Mouse (Mus musculus) ES-E14 (cell line): ENCODE data around the gene Flrt1. TPM values are rescaled to one million over a fixed set of nuclear protein-coding genes. Genes with fewer than 3 reads are reported as not detected.

Experiments
- DNase-seq: peaks from one replicate; pipeline ENCODE4 v3.0.0-alpha.2; 2013; ENCODE audit warnings: low read depth, low spot score
- H3K27ac ChIP-seq: 2 replicates; pipeline ENCODE4 v1.5.1; 2012; ENCODE audit warnings: low read depth, mild to moderate bottlenecking, low read length, moderate library complexity, mixed read lengths; ENCODE audit not compliant: poor library complexity, insufficient read depth, severe bottlenecking
- H3K36me3 ChIP-seq: 2 replicates; pipeline ENCODE4 v1.6.1; 2012; ENCODE audit warnings: mild to moderate bottlenecking, low read length, moderate library complexity, mixed read lengths; ENCODE audit not compliant: control insufficient read depth, poor library complexity, insufficient read depth, severe bottlenecking
- H3K4me1 ChIP-seq, 2 experiments: fragments of 150-350 bp in 1 of 2; sonication (generic) in 1 of 2; 2 replicates each; pipeline ENCODE4 v1.6.1; 2012; ENCODE audit warnings: low read length in 2 of 2, mild to moderate bottlenecking in 1 of 2, mixed read lengths in 1 of 2; ENCODE audit not compliant: control insufficient read depth in 2 of 2, insufficient read depth in 2 of 2, poor library complexity in 1 of 2
- H3K4me3 ChIP-seq, 2 experiments: fragments of 150-350 bp in 1 of 2; sonication (generic) in 1 of 2; 2 replicates each; pipeline ENCODE4 v1.5.1; 2012; ENCODE audit warnings: low read length in 2 of 2, low read depth in 1 of 2, mild to moderate bottlenecking in 1 of 2, mixed read lengths in 1 of 2; ENCODE audit not compliant: insufficient read depth in 1 of 2, poor library complexity in 1 of 2, severe bottlenecking in 1 of 2
- H3K9ac ChIP-seq: 2 replicates; pipeline ENCODE4 v1.6.1; 2012; ENCODE audit warnings: low read depth, mild to moderate bottlenecking, low read length, mixed read lengths; ENCODE audit not compliant: poor library complexity, insufficient read depth, severe bottlenecking
- H3K9me3 ChIP-seq: fragments of 150-350 bp; sonication (generic); 2 replicates; pipeline ENCODE4 v1.6.1; 2012; ENCODE audit warnings: low read depth, mild to moderate bottlenecking, low read length; ENCODE audit not compliant: control insufficient read depth, insufficient read depth
- CHD2 ChIP-seq: IDR thresholded peaks from 2 replicates; pipeline ENCODE4 v1.6.1; 2014; ENCODE audit warnings: mild to moderate bottlenecking, low read depth, low read length, inconsistent platforms
- HCFC1 ChIP-seq: IDR thresholded peaks from 2 replicates; pipeline ENCODE4 v1.6.1; 2012; ENCODE audit warnings: low read length, inconsistent platforms, borderline replicate concordance; ENCODE audit not compliant: insufficient read depth
- MAFK ChIP-seq: IDR thresholded peaks from 2 replicates; pipeline ENCODE4 v1.6.1; 2014; ENCODE audit warnings: mild to moderate bottlenecking, low read depth, low read length, inconsistent platforms; ENCODE audit not compliant: insufficient read depth
- ZC3H11A ChIP-seq: IDR thresholded peaks from 2 replicates; pipeline ENCODE4 v1.6.1; 2012; ENCODE audit warnings: low read depth, mild to moderate bottlenecking, inconsistent platforms, low read length, borderline replicate concordance
- ZNF384 ChIP-seq: IDR thresholded peaks from 2 replicates; pipeline ENCODE4 v1.6.1; 2012; ENCODE audit warnings: low read depth, low read length, inconsistent platforms
- in situ Hi-C, 2 experiments: fragments of 600-800 bp; cut with MboI; formaldehyde crosslinking; loops; one replicate each; pipeline ENCODE4 v1.15.1; 2025; ENCODE audit warnings: low sequenced_read_pairs in 2 of 2, inconsistent platforms in 1 of 2; ENCODE audit not compliant: unreplicated experiment in 2 of 2
- total RNA-seq: library from RNA; depleted of rRNA; stranded (reverse); fragments of 300-350 nt; gene quantifications from 2 replicates; pipeline ENCODE4 v1.2.3, GENCODE M21; 2012

Flrt1 gene
- total RNA-seq, 1 experiment: 0.36 TPM

DNA sequence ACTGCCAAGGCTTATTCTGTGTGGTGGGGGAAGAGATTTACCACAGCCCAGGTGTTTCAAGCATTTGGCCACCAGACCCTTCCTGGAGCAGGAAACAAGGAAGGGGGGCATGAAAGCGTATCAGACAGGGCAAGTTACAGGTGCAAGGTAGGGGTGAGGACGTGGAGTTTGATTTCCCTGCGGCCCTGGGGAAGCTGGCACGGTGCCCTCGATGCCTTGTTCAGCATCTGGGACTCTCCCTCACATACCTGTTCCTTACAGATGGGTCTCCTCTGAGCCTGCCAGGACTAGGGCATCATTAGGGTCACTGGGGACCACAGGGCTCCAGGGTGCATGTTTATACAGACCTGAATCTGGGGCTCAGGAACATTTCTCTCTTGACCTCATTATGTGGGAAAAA is 12.8 kb downstream of the Flrt1 start:
- in situ Hi-C loops: no loop called here
- H3K9ac ChIP-seq: no peak overlapping the region
- no peaks in the 10 kb centered on the region for H3K9me3 ChIP-seq
- H3K27ac ChIP-seq: no peak overlapping the region
- H3K4me1 ChIP-seq: peaks cover 7 to 26% of the 10 kb centered on the region in 2 experiments; a peak in 3 of 4 replicates
- no peak for TF ChIP-seq HCFC1
- no peak for TF ChIP-seq ZC3H11A
- no peak for TF ChIP-seq MAFK
- TF ChIP-seq CHD2: no peak
- no peak for TF ChIP-seq ZNF384
- no peaks in the 10 kb centered on the region for H3K36me3 ChIP-seq
- no peak for DNase-seq
- H3K4me3 ChIP-seq: no peak overlapping the region

DNA sequence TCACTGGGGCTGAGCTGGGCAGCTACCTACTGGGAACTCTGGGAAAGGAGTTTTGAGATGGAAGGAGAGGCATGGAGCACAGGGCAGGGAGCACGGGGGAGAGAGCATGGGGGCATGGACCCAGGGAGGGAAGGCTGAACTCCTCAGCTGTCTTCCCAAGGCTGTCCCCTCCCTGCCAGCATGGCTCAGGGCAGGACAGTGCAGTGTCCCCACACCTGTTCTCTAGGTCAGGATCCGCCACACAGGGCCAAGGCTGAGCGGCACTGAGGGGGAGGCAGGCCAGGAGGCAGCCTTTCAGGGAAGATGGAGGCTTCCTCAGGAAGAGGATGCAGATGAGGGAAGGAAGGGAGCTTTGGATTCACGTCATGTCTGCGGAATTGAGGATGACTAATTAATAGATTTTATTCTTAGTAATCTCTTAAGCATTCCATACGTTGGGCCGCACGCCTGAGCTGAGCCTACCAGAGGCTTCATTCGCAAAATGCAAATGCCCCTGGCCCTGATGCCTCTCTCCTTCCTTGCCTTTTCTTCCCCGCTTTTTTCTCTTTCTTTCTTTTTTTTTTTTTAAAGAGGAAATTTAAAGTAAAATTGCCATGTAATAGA is 14.0 kb downstream of the Flrt1 start:
- in situ Hi-C loops: no loop called here
- Histone ChIP-seq H3K4me1 (peaks cover 7 to 27% of the 10 kb centered on the region in 2 experiments; a peak in 3 of 4 replicates), H3K4me3 (no peak overlapping the region), H3K27ac (no peak overlapping the region), H3K9ac (no peak overlapping the region), H3K36me3 (no peaks in the 10 kb centered on the region), H3K9me3 (no peaks in the 10 kb centered on the region)
- DNase-seq: no peak
- TF ChIP-seq ZC3H11A: no peak
- TF ChIP-seq MAFK: no peak
- TF ChIP-seq CHD2: no peak
- TF ChIP-seq HCFC1: no peak
- TF ChIP-seq ZNF384: no peak

DNA sequence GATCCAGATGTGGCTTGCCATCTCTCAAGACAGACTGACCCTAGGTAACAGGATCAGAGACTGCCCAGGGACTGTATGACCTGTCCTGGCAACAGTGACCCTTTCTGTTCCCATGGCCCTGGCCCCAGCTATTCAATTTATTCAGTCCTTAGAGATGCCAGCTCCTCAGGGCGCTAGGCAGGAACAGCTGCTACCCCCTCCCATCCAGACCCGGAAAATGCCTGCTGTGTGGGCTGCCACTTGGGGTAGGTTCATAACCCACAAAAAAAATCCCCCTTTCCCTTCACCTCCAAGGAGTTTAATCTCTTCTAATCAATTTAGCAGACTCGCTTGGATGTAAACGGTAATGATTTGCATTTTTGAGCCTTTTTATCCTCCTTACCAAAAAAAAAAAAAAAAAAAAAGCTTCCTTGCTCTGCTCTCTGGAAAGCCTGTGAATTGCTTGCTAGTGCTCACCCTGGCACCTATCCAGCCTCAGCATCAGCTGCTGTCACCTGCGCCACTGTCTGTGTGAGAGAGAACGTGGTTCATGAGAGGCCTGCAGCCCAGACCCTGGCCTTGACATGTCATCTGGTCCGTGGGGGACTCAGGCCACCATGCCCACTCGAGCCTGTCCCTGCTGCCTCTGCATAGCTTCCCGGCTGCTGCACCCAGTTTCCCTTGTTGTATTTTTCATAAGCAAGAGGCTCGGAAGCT is 15.0 kb downstream of the Flrt1 start:
- no peak for DNase-seq
- no peak overlapping the region for H3K27ac ChIP-seq
- H3K4me1 ChIP-seq: peaks cover 7 to 19% of the 10 kb centered on the region in 2 experiments; a peak in 3 of 4 replicates
- H3K9ac ChIP-seq: no peak overlapping the region
- no peaks in the 10 kb centered on the region for H3K9me3 ChIP-seq
- H3K36me3 ChIP-seq: no peaks in the 10 kb centered on the region
- no peak for TF ChIP-seq HCFC1
- in situ Hi-C loops: no loop called here
- H3K4me3 ChIP-seq: no peak overlapping the region

DNA sequence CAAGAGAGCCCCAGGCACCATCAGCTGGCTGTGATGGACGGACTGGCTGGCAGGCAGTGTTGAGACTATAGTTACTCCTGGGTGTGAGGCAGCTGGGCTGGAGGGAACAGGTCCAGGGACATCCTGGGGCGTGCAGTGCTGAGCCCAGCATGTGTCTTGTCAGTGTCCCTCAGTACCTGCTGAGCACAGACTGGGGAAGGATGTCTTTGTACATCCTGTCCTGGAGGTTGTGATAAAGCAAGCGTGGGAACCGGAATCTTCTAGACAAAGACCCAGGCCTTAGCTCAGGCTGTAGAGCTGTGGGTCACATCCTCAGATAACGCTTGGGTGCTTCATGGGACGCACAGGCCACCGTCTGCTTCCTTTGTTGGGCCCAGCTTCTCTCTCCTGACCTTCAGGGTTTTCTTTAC is 15.7 kb downstream of the Flrt1 start:
- Histone ChIP-seq H3K9ac (no peak overlapping the region), H3K36me3 (no peaks in the 10 kb centered on the region), H3K9me3 (no peaks in the 10 kb centered on the region), H3K4me3 (no peak overlapping the region), H3K27ac (no peak overlapping the region), H3K4me1 (peaks cover 6 to 17% of the 10 kb centered on the region in 2 experiments; a peak in 3 of 4 replicates)
- in situ Hi-C loops: no loop called here
- DNase-seq: no peak
- TF ChIP-seq ZC3H11A (no peak), CHD2 (no peak), MAFK (no peak), ZNF384 (no peak), HCFC1 (no peak)

- no peak overlapping the region for H3K27ac ChIP-seq
- TF ChIP-seq CHD2: no peak
- H3K36me3 ChIP-seq: no peaks in the 10 kb centered on the region
- no peak for DNase-seq
- H3K4me1 ChIP-seq: peaks cover under 1 to 15% of the 10 kb centered on the region in 2 experiments; a peak in 2 of 4 replicates
- no peak overlapping the region for H3K9ac ChIP-seq
- H3K9me3 ChIP-seq: no peaks in the 10 kb centered on the region
- in situ Hi-C loops: no loop called here
- no peak overlapping the region for H3K4me3 ChIP-seq
Measured at GRCm38 (mm10) chr19:7089050-7089449, 16.5 kb downstream of the Flrt1 start.
